Mouse (Mus musculus) ES-E14 (cell line): ENCODE measurements around the gene Polr1b.

ENCODE experiments used
- HCFC1 ChIP-seq: IDR thresholded peaks from 2 replicates; pipeline ENCODE4 v1.6.1; 2012; ENCODE audit warnings: low read length, inconsistent platforms, borderline replicate concordance; ENCODE audit not compliant: insufficient read depth
- ZC3H11A ChIP-seq: IDR thresholded peaks from 2 replicates; pipeline ENCODE4 v1.6.1; 2012; ENCODE audit warnings: low read depth, mild to moderate bottlenecking, inconsistent platforms, low read length, borderline replicate concordance
- ZNF384 ChIP-seq: IDR thresholded peaks from 2 replicates; pipeline ENCODE4 v1.6.1; 2012; ENCODE audit warnings: low read depth, low read length, inconsistent platforms

DNA sequence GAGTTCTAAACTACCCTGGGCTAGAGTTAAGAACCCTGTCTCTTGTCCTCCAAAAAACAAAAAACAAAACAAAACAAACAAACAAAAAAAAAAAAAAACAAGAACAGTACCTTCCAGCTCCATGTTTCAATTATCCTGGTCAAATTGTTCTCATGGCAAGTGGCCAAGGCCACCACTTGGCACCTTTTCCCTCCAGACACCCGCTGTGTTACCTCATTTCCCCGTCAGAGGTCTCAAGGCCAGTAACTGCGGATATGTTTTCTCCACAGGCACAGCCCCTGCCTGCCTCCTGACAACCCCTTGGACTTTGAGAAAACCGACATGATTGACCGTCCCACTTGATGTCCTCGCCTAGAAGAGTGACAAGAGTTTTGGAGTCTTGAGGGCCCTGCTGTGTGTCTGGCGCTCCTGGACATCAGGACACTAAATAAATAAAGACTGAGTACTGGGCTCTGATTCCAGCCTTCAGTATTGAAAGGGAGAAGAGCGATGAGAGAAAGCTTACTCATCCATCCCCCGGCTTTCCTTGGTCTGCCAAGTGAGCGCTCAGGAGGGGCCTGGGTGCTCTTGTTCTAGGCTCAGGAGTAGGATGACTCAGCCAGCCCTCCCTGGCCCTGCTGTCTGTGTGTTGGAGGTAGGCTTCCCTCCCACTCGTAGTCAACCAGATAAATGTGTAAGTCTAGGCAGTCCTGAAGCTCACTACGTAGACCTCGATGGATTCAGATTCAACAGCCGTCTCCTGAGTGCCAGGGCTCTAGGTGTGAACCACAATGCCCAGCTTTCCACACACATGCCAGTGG, 32.4 kb downstream of the Polr1b start:
- TF ChIP-seq HCFC1 (no peak), ZNF384 (no peak), ZC3H11A (no peak)
